Mouse (Mus musculus) neural tube, embryonic 13.5 days (tissue): ENCODE measurements around the gene Fam114a1. TPM values are rescaled to one million over a fixed set of nuclear protein-coding genes. Genes with fewer than 3 reads are reported as not detected.

Experiments used
- ATAC-seq: fragments of 200-750 bp; cut with Nextera tagmentation; 2 replicates; pipeline ENCODE4 v1.8.0; 2017; ENCODE audit warnings: low read depth, mild to moderate bottlenecking, moderate TSS enrichment, moderate library complexity
- H3K27ac ChIP-seq: fragments of 300-500 bp; sonication (generic); replicated peaks from 2 replicates; pipeline ENCODE4 v1.5.1; 2015; ENCODE audit warnings: moderate library complexity, mild to moderate bottlenecking, inconsistent platforms
- H3K27me3 ChIP-seq: fragments of 300-500 bp; sonication (generic); 2 replicates; pipeline ENCODE4 v1.6.1; 2015; ENCODE audit warnings: mild to moderate bottlenecking, inconsistent platforms
- H3K36me3 ChIP-seq: fragments of 300-500 bp; sonication (generic); 2 replicates; pipeline ENCODE4 v1.6.1; 2015; ENCODE audit warnings: mild to moderate bottlenecking, inconsistent platforms
- H3K4me1 ChIP-seq: fragments of 300-500 bp; sonication (generic); replicated peaks from 2 replicates; pipeline ENCODE4 v1.6.1; 2015; ENCODE audit warnings: inconsistent platforms
- H3K4me2 ChIP-seq: fragments of 300-500 bp; sonication (generic); 2 replicates; pipeline ENCODE4 v1.6.1; 2015; ENCODE audit warnings: inconsistent platforms, mild to moderate bottlenecking, moderate library complexity
- H3K4me3 ChIP-seq: fragments of 300-500 bp; sonication (generic); 2 replicates; pipeline ENCODE4 v1.5.1; 2015; ENCODE audit warnings: mild to moderate bottlenecking, inconsistent platforms
- H3K9ac ChIP-seq: fragments of 300-500 bp; sonication (generic); 2 replicates; pipeline ENCODE4 v1.6.1; 2015; ENCODE audit warnings: moderate library complexity, mild to moderate bottlenecking, inconsistent platforms
- H3K9me3 ChIP-seq: fragments of 300-500 bp; sonication (generic); 2 replicates; pipeline ENCODE4 v1.6.1; 2016; ENCODE audit warnings: inconsistent platforms
- whole genome bisulfite sequencing: fragments of 180-500 bp; shearing (Covaris S2); methylation state at CpG from one replicate; pipeline ENCODE4 v1.1.7; 2015; 5-methylcytosine and 5-hydroxymethylcytosine counted together
- polyA plus RNA-seq: library from polyadenylated mRNA; unstranded; fragments of >200 nt; fragmentation: Nextera tagmentation; extraction: Ambion mirVana; gene quantifications from 2 replicates; pipeline ENCODE4 v1.2.1, GENCODE M21; 2015

Fam114a1 gene
- 15.4 and 17.9 TPM in 2 replicates for polyA plus RNA-seq

DNA sequence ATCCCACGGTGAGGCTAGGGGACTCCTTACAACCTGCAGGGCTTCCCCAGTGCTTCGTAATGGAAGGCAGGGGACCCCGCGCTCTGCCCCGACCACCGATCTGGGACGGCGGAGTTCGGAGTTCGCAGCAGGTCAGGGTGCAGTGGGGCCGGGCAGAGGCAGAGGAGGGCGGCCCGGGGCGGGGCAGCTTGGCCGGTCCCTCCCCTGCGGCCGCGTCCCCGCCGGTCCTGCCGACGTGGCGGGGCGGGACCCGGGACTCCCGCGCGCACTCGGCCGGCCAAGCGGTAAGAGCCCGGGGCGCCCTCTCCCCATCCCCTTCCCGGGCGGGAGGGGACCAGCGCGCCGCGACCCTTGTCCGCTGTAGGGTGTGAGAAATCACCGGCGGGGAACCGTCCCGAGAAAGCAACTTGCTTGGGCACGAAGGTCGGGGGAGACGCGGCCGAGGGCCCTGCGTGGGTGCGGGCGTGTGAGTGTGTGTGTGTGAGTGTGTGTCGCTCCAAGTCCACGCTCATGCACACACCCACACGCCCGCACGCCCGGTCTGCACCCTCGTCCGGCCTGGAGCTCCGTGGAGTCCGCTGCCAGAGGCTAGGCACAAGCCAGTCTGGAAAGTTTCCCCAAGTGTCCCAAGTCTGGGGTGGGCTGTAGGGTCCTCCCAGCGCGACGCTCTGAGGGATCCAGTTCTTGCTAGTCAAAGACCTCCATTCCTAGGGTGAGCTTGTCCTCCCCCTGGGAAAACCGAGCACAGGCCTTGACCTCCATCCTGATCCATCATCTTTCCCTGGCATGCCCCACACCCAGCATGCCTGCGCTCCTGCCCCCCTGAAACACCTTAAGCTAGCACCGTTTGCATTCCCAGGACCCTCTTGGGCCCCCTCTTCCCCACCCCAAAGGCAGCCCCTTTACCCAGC lies at the start of gene Fam114a1:
Gene Fam114a1, plus strand, starts transcription at position 211 of the 911 bp plus-strand sequence.
- Histone ChIP-seq H3K9ac (peak within 1 kb of the TSS; percentile 70), H3K9me3 (no peaks in the 10 kb centered on the region), H3K27ac (peak within 1 kb of the TSS; percentile 18; the same call in 1 of the 2 replicates), H3K27me3 (peaks cover 22% of the 10 kb centered on the region), H3K4me3 (peak within 1 kb of the TSS; percentile 56), H3K36me3 (no peaks in the 10 kb centered on the region), H3K4me2 (peak within 1 kb of the TSS; percentile 96), H3K4me1 (peaks cover 15% of the 10 kb centered on the region)
- WGBS: 1% methylated on average over 65 of the region's 68 CpGs
- ATAC-seq: peak; percentile 70

DNA sequence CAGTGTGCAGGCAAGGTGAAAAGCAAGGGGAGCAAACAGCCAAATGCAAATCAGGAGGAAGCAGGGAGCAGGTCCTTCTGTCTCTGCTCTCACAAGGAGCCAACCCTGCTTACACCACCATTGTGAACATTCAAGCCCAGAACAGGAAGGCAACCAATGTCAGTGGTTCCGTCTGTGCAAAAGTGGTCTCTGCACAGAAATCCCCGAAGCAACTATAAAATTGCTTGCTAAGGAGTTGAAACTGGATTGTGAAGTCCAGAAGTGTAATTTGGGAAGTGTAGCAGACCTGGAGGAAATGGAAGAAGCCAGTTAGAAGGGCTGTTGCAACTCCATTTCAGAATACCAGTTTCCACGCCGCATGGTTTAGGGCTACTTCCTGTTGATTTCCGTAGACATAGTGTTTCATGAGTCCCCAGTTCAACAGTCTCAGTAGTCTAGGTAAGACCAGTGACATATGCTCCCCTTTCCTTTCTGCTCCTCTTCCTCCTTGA lies 46.9 kb upstream of the Fam114a1 start:
- H3K27ac ChIP-seq: no peak overlapping the region
- H3K9ac ChIP-seq: no peak overlapping the region
- no peak overlapping the region for H3K4me2 ChIP-seq
- ATAC-seq: no peak
- no peaks in the 10 kb centered on the region for H3K36me3 ChIP-seq
- no peaks in the 10 kb centered on the region for H3K4me1 ChIP-seq
- no peak overlapping the region for H3K4me3 ChIP-seq
- WGBS: 90% methylated on average over 5 of the region's 5 CpGs
- H3K27me3 ChIP-seq: no peaks in the 10 kb centered on the region
- H3K9me3 ChIP-seq: 0 out of 2 replicates have a peak, but pooled peaks cover 6% of the 10 kb centered on the region

DNA sequence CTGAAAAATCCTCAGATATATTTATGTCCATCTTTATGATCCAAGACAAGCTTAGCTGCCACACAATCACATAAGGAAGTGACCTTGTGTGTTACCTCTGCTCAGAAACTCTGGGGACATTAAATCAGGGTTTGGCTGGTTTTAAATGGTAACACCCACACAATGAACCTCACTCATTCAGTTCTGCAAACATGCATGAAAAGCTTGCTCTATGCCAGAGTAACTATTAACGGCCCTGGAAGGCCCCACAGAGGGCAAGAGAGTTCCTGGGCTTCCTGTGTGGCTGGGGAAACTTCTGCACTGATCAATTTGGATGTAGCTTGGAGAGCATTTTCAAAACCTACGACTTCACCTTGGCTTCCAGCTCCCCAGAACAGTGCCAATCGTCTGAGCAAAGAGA lies 37.7 kb upstream of the Fam114a1 start:
- no peak for ATAC-seq
- Histone ChIP-seq H3K4me3 (no peak overlapping the region), H3K27ac (no peak overlapping the region), H3K9ac (no peak overlapping the region), H3K36me3 (no peaks in the 10 kb centered on the region), H3K27me3 (no peaks in the 10 kb centered on the region), H3K4me2 (no peak overlapping the region), H3K4me1 (no peaks in the 10 kb centered on the region), H3K9me3 (no peaks in the 10 kb centered on the region)
- WGBS: 56% methylated on average over 3 of the region's 3 CpGs

DNA sequence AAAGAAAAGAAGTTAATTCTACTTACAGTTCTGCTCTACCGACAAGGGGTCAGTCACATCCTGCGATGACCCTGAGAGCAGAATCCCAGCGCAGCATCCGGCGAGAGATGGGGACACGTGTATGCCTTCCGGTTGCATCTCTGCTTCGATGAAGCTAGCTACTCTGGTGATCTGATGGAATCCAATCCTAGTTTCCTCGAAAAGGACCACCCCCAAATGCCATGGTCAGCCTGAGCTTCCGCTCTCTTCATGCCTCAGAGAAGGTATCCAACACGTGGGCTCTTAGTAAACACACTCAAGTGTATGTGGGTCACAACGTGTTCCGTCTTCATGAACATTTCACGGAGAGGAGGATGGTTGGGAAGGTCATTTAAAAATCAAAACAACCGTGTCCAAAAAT lies 37.1 kb upstream of the Fam114a1 start:
- H3K4me1 ChIP-seq: no peaks in the 10 kb centered on the region
- no peaks in the 10 kb centered on the region for H3K36me3 ChIP-seq
- no peak overlapping the region for H3K9ac ChIP-seq
- WGBS: 91% methylated on average over 15 of the region's 15 CpGs
- no peak overlapping the region for H3K4me3 ChIP-seq
- H3K4me2 ChIP-seq: no peak overlapping the region
- no peak for ATAC-seq
- H3K27me3 ChIP-seq: no peaks in the 10 kb centered on the region
- no peaks in the 10 kb centered on the region for H3K9me3 ChIP-seq
- no peak overlapping the region for H3K27ac ChIP-seq

DNA sequence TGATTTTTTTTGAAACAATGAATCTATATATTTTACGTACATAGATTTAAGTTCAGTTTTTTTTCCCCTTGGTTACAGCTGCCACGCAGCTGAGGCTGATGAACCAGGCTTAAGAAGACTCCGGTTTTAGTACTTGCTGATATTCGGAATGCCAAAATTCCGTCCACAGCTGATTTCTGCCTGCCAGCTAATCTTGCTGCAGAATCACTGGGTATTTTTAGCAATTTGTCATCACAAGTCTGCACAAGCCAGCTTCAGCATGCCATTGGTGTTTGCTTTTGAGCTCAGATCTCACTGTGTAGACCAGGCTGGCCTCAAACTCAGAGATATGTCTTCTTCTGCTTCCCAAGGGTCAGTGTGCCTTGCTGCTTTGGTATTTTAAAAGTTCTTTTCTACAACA lies 18.4 kb upstream of the Fam114a1 start:
- 92% methylated on average over 5 of the region's 5 CpGs for WGBS
- Histone ChIP-seq H3K4me1 (no peaks in the 10 kb centered on the region), H3K4me3 (no peak overlapping the region), H3K4me2 (no peak overlapping the region), H3K27me3 (no peaks in the 10 kb centered on the region), H3K9ac (no peak overlapping the region), H3K27ac (no peak overlapping the region), H3K36me3 (no peaks in the 10 kb centered on the region), H3K9me3 (no peaks in the 10 kb centered on the region)
- ATAC-seq: no peak

DNA sequence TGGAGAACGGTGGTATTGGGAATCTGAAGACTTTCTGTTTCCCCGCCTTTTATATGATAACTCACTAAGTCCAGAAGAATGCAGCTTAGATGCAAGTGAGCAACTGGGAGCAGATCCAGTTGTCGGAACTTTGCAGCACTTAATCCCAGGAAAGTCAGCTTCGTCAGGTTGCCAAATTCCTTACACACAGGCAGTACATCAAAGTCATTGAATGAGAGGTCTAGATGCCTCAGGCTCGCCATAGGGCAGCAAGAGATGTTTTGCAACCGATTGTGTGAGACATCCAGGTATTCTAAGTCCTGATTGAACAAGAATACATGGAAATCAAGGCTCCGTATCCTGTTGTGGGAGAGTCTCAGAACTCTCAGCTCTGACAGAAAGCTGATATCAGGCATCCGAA lies 14.9 kb upstream of the Fam114a1 start:
- no peaks in the 10 kb centered on the region for H3K27me3 ChIP-seq
- 93% methylated on average over 8 of the region's 8 CpGs for WGBS

DNA sequence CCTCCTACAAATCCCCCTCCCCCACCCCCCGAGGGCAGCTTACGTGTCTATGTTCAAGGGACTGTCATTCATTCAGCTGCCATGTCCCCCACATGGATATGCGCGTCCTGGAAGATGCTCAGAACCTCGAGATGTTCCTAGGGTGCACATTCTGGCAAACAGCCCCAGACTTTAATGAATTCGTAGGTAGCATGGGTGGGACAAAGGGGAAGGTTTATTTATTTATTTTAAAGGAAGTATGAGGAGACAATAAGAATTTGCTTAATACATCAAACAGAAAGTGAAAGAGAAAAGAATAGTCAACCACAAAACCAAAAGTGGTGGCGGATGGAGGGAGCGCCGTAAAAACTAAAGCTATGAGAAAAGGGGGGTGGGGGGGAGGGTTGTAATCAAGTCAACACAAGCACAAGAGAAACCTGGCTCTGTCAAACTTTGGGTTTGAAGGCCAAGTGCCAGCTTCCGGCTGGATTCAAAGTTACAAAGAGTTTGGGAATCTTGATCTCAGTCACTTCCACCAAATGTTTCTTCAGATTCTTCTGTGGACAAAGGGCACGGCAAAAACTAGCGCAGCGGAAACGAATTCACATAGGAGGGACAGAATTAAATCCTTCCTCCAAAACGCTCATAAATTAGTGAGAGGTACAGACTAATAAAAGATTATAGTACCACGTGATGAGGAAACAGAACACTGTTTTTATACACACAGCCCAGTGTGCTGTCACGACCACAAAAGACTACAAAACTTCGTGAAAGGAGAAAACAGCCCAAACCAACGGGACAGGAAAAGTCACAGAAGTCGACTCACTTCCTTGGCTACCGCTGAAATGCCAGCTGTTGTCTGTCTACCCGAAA lies 10.7 kb upstream of the Fam114a1 start:
- Histone ChIP-seq H3K4me1 (no peaks in the 10 kb centered on the region), H3K27ac (no peak overlapping the region), H3K9ac (no peak overlapping the region), H3K36me3 (no peaks in the 10 kb centered on the region), H3K27me3 (no peaks in the 10 kb centered on the region), H3K9me3 (no peaks in the 10 kb centered on the region), H3K4me3 (no peak overlapping the region), H3K4me2 (no peak overlapping the region)
- 80% methylated on average over 22 of the region's 22 CpGs for WGBS
- ATAC-seq: no peak

More for the DNA sequence above, 14.9 kb upstream of the Fam114a1 start:
- Histone ChIP-seq H3K4me1 (no peaks in the 10 kb centered on the region), H3K4me2 (no peak overlapping the region), H3K9ac (no peak overlapping the region), H3K27ac (no peak overlapping the region), H3K4me3 (no peak overlapping the region), H3K9me3 (no peaks in the 10 kb centered on the region), H3K36me3 (no peaks in the 10 kb centered on the region)
- ATAC-seq: no peak

DNA sequence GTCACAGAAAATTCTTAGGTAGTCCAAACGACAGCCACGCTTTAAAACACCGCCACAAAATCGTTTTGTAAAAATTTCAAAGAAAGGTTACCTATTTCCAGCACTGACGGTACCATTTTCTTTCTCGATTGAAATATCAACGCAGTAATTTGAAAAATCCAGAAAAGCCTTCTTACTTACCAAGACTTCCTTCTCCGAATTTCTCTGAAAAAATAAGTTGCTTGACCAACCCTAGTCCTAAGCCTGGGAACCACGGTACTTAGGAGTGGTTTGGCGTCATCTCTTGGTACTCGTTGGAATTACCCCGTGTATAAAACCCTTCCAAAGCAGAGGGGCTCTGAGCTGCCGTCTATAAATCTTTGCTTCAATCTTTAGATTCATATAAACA lies 10.0 kb upstream of the Fam114a1 start, which contains the start of gene Tlr6:
Gene Tlr6, minus strand, starts transcription at position 255 of the 388 bp plus-strand sequence.
- Histone ChIP-seq H3K36me3 (no peaks in the 10 kb centered on the region), H3K4me2 (no peak within 1 kb of the TSS), H3K27me3 (no peaks in the 10 kb centered on the region), H3K9ac (no peak within 1 kb of the TSS), H3K27ac (no peak within 1 kb of the TSS), H3K4me1 (no peaks in the 10 kb centered on the region), H3K4me3 (no peak within 1 kb of the TSS), H3K9me3 (no peaks in the 10 kb centered on the region)
- ATAC-seq: no peak
- 85% methylated on average over 13 of the region's 13 CpGs for WGBS

DNA sequence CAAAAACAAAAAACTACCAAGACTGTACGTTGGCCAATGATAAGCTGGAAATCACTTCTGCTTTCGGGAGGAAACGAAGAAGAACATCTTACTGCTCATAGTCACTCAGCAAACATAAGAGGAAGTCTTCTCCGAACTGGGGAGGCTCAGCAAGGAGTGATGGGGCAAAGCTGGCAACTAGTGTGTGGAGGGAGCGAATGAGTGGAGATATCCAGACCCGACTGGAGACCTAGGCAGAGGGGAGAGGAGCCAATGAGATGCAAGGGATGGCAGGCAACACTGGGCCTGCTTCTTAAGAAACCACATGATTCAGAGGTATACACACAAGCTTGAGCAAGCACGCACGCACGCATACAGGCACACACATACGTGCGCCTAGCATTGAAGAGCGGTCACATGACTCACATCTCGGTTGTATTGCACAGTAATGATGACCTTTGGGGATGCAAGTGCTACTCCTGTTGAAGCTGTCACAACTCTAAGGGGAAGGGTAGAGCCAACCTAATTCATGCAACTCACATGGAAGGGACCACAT lies 8.9 kb upstream of the Fam114a1 start:
- Histone ChIP-seq H3K9ac (no peak overlapping the region), H3K4me3 (no peak overlapping the region), H3K4me1 (no peaks in the 10 kb centered on the region), H3K27ac (no peak overlapping the region), H3K9me3 (no peaks in the 10 kb centered on the region), H3K36me3 (no peaks in the 10 kb centered on the region), H3K4me2 (no peak overlapping the region), H3K27me3 (no peaks in the 10 kb centered on the region)
- no peak for ATAC-seq
- 93% methylated on average over 13 of the region's 13 CpGs for WGBS

DNA sequence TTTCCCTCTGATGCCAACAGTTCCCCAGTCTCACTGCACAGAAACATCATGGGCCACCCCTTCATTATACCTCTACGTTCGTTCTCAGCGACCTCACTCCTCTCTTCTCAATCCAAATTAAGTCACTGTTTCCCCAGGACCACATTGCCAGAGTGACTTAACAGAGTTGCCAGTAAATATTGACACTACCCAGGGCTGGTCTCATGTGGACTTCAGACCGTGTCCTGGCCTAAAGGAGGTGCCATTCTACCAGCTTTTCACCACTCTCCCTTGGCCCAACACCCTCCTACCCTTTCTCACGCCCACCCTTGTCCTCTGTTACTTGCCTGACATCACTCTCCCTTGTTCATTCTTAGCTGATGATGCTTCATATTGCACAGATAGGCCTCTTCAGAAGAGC lies 6.6 kb upstream of the Fam114a1 start:
- Histone ChIP-seq H3K4me3 (no peak overlapping the region), H3K4me2 (no peak overlapping the region), H3K27ac (no peak overlapping the region), H3K4me1 (no peaks in the 10 kb centered on the region), H3K27me3 (no peaks in the 10 kb centered on the region), H3K9me3 (no peaks in the 10 kb centered on the region), H3K9ac (no peak overlapping the region), H3K36me3 (no peaks in the 10 kb centered on the region)
- no peak for ATAC-seq
- 87% methylated on average over 5 of the region's 5 CpGs for WGBS

DNA sequence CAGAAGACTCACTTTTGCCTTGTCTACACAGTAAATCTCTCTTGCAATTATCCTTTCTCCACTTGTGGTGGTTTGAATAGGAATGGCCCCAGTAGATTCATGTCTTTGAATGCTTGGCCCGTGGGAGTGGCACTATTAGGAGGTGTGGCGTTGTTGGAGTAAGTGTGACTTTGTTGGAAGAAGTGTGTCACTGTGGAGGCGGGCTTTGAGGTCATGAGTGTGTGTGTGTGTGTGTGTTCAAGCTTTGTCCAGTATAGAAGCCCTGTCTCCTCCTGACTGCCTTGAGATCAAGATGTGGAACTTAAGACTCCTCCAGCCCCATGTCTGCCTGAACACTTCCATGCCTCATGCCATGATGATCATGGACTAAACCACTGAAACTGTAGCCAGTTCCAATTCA lies 6.1 kb upstream of the Fam114a1 start:
- Histone ChIP-seq H3K4me2 (no peak overlapping the region), H3K27me3 (peaks cover 3% of the 10 kb centered on the region; the same call in 1 of the 2 replicates), H3K9ac (no peak overlapping the region), H3K36me3 (no peaks in the 10 kb centered on the region), H3K27ac (no peak overlapping the region), H3K4me1 (no peaks in the 10 kb centered on the region), H3K9me3 (no peaks in the 10 kb centered on the region), H3K4me3 (no peak overlapping the region)
- ATAC-seq: no peak
- 84% methylated on average over 3 of the region's 3 CpGs for WGBS
